ENCODE assay signal across 9 mouse cellular contexts in the genomic region with DNA sequence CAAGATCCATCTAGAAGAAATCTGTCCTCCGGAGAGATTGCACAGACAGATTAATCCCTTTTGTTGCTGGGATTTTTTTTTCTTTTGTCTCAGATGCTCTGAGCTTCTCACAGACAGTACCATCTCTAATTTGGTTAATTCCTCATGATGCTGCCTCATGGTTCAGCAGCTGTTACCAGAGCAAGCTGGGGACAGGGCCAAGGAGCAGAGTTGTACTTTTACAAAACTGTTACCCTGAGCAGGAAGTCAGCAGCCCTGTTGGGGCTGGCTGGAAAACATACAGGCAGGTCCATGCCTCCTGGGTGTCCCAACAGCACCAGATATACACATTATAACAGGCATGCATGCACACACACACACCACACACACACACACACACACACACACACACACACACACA.
DNase-seq lines count a peak whose midpoint lies in the region; ATAC-seq lines count a peak whose summit lies in the region.
"Had no signal": no experiment of that assay in that cellular context is flagged by ENCODE, and none has a peak within 500 bp of the region (broad histone marks: within the 10 kb centered on the region; RNA-seq: fewer than 3 reads in every experiment).

No protein-coding gene starts in this region.

- 47% methylated on average over 1 of the region's 1 CpGs for WGBS in hindbrain, embryonic 11.5 days
- WGBS in limb, embryonic 11.5 days: 69% methylated on average over 1 of the region's 1 CpGs

- DNase-seq in frontal cortex, adult 2 months (ENCODE audit: extremely low spot score in 1 of 2, low spot score in 1 of 2): no peak
- DNase-seq in NIH3T3 (ENCODE audit: low read depth): peak; percentile 19
- no peak for DNase-seq in hindbrain, embryonic 11.5 days (ENCODE audit: low spot score)
- no peak for DNase-seq in limb, embryonic 11.5 days (ENCODE audit: low spot score)
- DNase-seq in thymus, postnatal 25 days: no peak
- DNase-seq in right cerebral cortex, postnatal 14 days: no peak
- no peak for DNase-seq in adrenal gland, adult 8-10 months

- H3K36me3 ChIP-seq in hindbrain, embryonic 11.5 days (ENCODE audit: control insufficient read depth, insufficient read depth, low read length): no peaks in the 10 kb centered on the region
- no peaks in the 10 kb centered on the region for H3K36me3 ChIP-seq in limb, embryonic 11.5 days (ENCODE audit: control insufficient read depth, insufficient read depth, low read length)

- peak; percentile 39; the same call in 1 of the 2 replicates for ATAC-seq in frontal cortex, adult (ENCODE audit: low TSS enrichment)
- no peak for ATAC-seq in hindbrain, embryonic 11.5 days (ENCODE audit: low FRiP score)
- no peak for ATAC-seq in limb, embryonic 11.5 days (ENCODE audit: insufficient number of reproducible peaks, low FRiP score, low TSS enrichment, low read depth)

- no peak overlapping the region for H3K4me3 ChIP-seq in hindbrain, embryonic 11.5 days (ENCODE audit: low read depth, low read length)
- no peak overlapping the region for H3K4me3 ChIP-seq in limb, embryonic 11.5 days (ENCODE audit: low read depth, low read length)
- H3K4me3 ChIP-seq: erythroblast, embryonic 14.5 days had no signal

- H3K9ac ChIP-seq in hindbrain, embryonic 11.5 days (ENCODE audit: low read depth, low read length): no peak overlapping the region
- no peak overlapping the region for H3K9ac ChIP-seq in limb, embryonic 11.5 days (ENCODE audit: low read length)

- no peaks in the 10 kb centered on the region for H3K9me3 ChIP-seq in hindbrain, embryonic 11.5 days (ENCODE audit: control insufficient read depth, low read length)
- H3K9me3 ChIP-seq in limb, embryonic 11.5 days (ENCODE audit: control insufficient read depth, low read length): no peaks in the 10 kb centered on the region

- 0 out of 2 replicates have a peak, but pooled peaks cover 2% of the 10 kb centered on the region for H3K4me1 ChIP-seq in hindbrain, embryonic 11.5 days (replicated peaks; ENCODE audit: control insufficient read depth, insufficient read depth, low read length)
- H3K4me1 ChIP-seq in limb, embryonic 11.5 days (ENCODE audit: control insufficient read depth, insufficient read depth, low read length): peaks cover 7% of the 10 kb centered on the region

- H3K4me2 ChIP-seq in hindbrain, embryonic 11.5 days (replicated peaks; ENCODE audit: low read depth, low read length): no peak overlapping the region
- H3K4me2 ChIP-seq in limb, embryonic 11.5 days (ENCODE audit: low read depth, severe bottlenecking): no peak overlapping the region

- no peaks in the 10 kb centered on the region for H3K27me3 ChIP-seq in hindbrain, embryonic 11.5 days (ENCODE audit: control insufficient read depth, insufficient read depth, low read length)
- no peaks in the 10 kb centered on the region for H3K27me3 ChIP-seq in limb, embryonic 11.5 days (ENCODE audit: control insufficient read depth, insufficient read depth, low read length)

- peak overlapping the region; percentile 30; the same call in 1 of the 2 replicates for H3K27ac ChIP-seq in hindbrain, embryonic 11.5 days (ENCODE audit: low read depth, low read length)
- peak overlapping the region; percentile 2; the same call in 1 of the 2 replicates for H3K27ac ChIP-seq in limb, embryonic 11.5 days (replicated peaks; ENCODE audit: low read depth, low read length)
